Mouse (Mus musculus): Measurements from ENCODE around the gene Gm28168. TPM values are rescaled to one million over a fixed set of nuclear protein-coding genes. Genes with fewer than 3 reads are reported as not detected.

Gm28168 gene
- polyA plus RNA-seq (2012; rRNA removed): not detected in 2 replicates

DNA sequence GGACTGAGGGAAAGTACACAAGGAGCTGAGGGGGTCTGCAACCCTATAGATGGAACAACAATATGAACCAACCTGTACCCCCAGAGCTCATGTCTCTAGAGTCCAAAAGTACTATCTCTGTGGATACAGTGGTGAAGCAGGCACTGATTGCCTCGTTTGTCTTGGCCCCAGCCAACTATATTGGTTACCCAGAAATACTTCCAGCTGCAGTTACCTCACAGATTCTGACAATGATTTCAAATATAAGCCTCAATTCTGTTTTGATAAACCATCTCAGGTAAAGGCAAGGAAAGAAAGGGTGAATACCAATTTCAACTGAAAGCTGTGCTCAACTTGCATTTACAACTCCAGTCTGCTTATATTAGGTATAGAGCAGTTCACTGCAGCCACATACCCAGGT lies at the start of gene Gm28168:
Gene Gm28168, plus strand, starts transcription at position 301 of the 400 bp plus-strand sequence.

DNA sequence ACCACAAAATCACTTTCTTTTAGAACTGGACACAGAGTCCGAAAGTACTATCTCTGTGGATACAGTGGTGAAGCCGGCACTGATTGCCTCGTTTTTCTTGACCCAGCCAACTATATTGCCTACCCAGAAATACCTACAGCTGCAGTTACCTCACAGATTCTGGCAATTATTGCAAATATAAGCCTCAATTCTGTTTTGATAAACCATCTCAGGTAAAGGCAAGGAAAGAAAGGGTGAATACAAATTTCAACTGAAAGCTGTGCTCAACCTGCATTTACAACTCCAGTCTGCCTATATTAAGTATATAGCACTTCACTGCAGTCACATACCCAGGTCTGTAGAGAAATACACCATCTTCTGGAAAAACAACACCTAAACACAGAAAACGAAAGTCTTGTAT lies 37.8 kb downstream of the Gm28168 start, which contains the start of gene Gm7145:
Gene Gm7145, plus strand, starts transcription at position 301 of the 400 bp plus-strand sequence.

Other genes starting within 250 kb of the Gm28168 start
- gene Gm28363, start 230.9 kb upstream of the Gm28168 start, polyA plus RNA-seq (2012; rRNA removed): not detected in 2 replicates
- gene B020011L13Rik, start 146.9 kb upstream of the Gm28168 start, polyA plus RNA-seq (2012; rRNA removed): not detected in 2 replicates
- gene Gm28360, start 97.9 kb upstream of the Gm28168 start, polyA plus RNA-seq (2012; rRNA removed): not detected in 2 replicates
- gene Gm7145, start 37.9 kb downstream of the Gm28168 start, polyA plus RNA-seq (2012; rRNA removed): not detected in 2 replicates
- not detected in 2 replicates for gene Gm29106, start 248.5 kb downstream of the Gm28168 start, polyA plus RNA-seq (2012; rRNA removed)